Mouse (Mus musculus) small intestine, adult 2 months (tissue): ENCODE data around the gene Kng1.

Experiments
- CTCF ChIP-seq: fragments of 200-500 bp; IDR thresholded peaks from 2 replicates; pipeline ENCODE4 v1.5.1; 2012; ENCODE audit warnings: low read depth, mild to moderate bottlenecking, control low read depth, inconsistent platforms, low read length, moderate library complexity, mixed read lengths; ENCODE audit not compliant: insufficient replicate concordance, insufficient read length; ENCODE audit errors: extremely low read depth
- POLR2A ChIP-seq: fragments of 200-500 bp; IDR thresholded peaks from 2 replicates; pipeline ENCODE4 v1.6.1; 2012; ENCODE audit warnings: low read depth, mild to moderate bottlenecking, control low read depth, inconsistent platforms, low read length, moderate library complexity

DNA sequence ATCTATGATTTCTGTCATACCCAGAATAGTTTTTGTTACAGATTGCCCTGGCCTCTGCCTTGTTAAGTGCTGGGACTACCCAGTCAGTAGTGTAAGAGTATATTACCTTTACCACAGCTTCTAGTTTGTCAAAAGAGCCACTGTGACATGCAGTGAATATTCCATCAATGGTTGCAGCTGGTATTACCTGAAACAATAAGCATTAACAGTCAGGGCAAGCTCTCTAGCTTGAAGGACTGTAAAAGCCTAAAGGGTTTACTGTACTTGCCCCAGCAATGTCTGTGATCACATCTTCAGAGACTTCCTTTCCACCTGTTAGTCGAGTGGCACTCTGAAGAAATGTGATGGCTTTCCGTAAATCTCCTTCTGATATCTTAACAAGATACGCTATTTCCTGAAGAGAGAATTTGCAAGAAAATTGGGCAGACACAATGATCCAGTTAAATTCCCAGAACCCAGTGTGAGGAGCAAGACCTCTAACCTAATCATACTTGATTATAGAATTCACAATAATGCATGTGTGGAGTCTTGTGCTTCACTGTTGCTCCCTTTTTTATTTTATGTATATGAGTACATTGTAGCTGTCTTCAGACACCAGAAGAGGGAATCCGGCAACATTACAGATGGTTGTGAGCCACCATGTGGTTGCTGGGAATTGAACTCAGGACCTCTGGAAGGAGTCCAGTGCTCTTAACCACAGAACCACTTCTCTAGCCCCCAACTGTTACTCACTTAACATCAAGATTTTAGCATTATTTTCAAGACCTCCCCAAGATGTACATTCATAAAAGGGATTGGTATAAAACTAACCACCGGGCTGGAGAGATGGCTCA is 56.9 kb downstream of the Kng1 start:
- TF ChIP-seq POLR2A, result no peak
- TF ChIP-seq CTCF, result no peak
